8 mouse cellular contexts compared by ENCODE assay signal in the genomic region with DNA sequence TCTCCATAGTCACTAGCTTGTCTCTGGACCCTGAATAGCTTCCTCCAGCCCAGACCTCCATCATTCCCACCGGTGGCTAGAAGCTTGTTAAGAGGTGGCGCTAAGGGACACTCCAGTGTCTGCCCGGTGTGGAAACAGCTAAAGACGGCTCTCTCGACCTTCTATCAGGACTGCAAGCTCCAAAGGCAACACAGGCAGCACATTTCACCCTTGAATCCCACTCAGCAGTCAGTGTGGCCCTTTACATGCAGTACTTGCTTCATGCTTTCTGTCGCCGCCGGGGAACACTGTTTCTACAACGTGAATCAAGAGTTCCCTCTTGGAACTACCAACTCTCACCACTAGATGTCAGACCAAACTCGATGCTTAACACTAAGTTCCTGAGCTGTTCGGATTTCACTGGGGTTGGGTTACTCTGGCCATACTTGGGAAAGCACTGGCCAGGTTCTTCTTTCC. TPM values are rescaled to one million over a fixed set of nuclear protein-coding genes. Genes with fewer than 3 reads are reported as not detected.
DNase-seq lines count a peak whose midpoint lies in the region; ATAC-seq and TF ChIP-seq lines count a peak whose summit lies in the region.

No protein-coding gene starts in this region.

- TF ChIP-seq CTCF in midbrain, postnatal 0 days (IDR thresholded peaks at IDR 0.05) = peak; percentile 99
- peak; percentile 94 for TF ChIP-seq CTCF in stomach, postnatal 0 days (IDR thresholded peaks at IDR 0.05; ENCODE audit: low read depth)

- peak overlapping the region; percentile 44 for H3K4me2 ChIP-seq in embryonic facial prominence, embryonic 15.5 days (replicated peaks)
- peak overlapping the region; percentile 65 for H3K4me2 ChIP-seq in heart, embryonic 13.5 days
- peak overlapping the region; percentile 48 for H3K4me2 ChIP-seq in kidney, embryonic 16.5 days (replicated peaks; ENCODE audit: low read depth, low read length)
- peak overlapping the region; percentile 34; the same call in 1 of the 2 replicates for H3K4me2 ChIP-seq in limb, embryonic 14.5 days (replicated peaks; ENCODE audit: low read depth, low read length, severe bottlenecking)
- peak overlapping the region; percentile 40; the same call in 1 of the 2 replicates for H3K4me2 ChIP-seq in midbrain, postnatal 0 days (ENCODE audit: low read depth, low read length, poor library complexity, severe bottlenecking)
- peak overlapping the region; percentile 28 for H3K4me2 ChIP-seq in stomach, postnatal 0 days (replicated peaks; ENCODE audit: low read depth)

- no peaks in the 10 kb centered on the region for H3K27me3 ChIP-seq in embryonic facial prominence, embryonic 15.5 days
- no peaks in the 10 kb centered on the region; the same call in 1 of the 2 replicates for H3K27me3 ChIP-seq in heart, embryonic 13.5 days (replicated peaks)
- H3K27me3 ChIP-seq in kidney, embryonic 16.5 days (ENCODE audit: insufficient read depth, low read length) = no peaks in the 10 kb centered on the region
- no peaks in the 10 kb centered on the region for H3K27me3 ChIP-seq in limb, embryonic 14.5 days (ENCODE audit: control insufficient read depth, insufficient read depth, low read length)
- no peaks in the 10 kb centered on the region for H3K27me3 ChIP-seq in midbrain, postnatal 0 days (ENCODE audit: insufficient read depth, low read length)
- H3K27me3 ChIP-seq in stomach, postnatal 0 days (ENCODE audit: control insufficient read depth, insufficient read depth, low read length) = no peaks in the 10 kb centered on the region

- TF ChIP-seq EP300 in stomach, postnatal 0 days (optimal IDR thresholded peaks at IDR 0.05) = no peak

- H3K9me3 ChIP-seq in ES-E14 (ENCODE audit: control insufficient read depth, insufficient read depth, low read depth, low read length) = no peaks in the 10 kb centered on the region
- H3K9me3 ChIP-seq in embryonic facial prominence, embryonic 15.5 days (replicated peaks) = no peaks in the 10 kb centered on the region
- H3K9me3 ChIP-seq in heart, embryonic 13.5 days = no peaks in the 10 kb centered on the region
- no peaks in the 10 kb centered on the region for H3K9me3 ChIP-seq in kidney, embryonic 16.5 days (ENCODE audit: low read length)
- no peaks in the 10 kb centered on the region for H3K9me3 ChIP-seq in limb, embryonic 14.5 days (ENCODE audit: control insufficient read depth, low read length)
- no peaks in the 10 kb centered on the region for H3K9me3 ChIP-seq in midbrain, postnatal 0 days (ENCODE audit: low read length)
- no peaks in the 10 kb centered on the region for H3K9me3 ChIP-seq in stomach, postnatal 0 days (ENCODE audit: control insufficient read depth, low read length)

- in situ Hi-C loops in ES-E14 (cut with MboI; ENCODE audit: low sequenced_read_pairs in 2 of 2, unreplicated experiment in 2 of 2) = no loop called here

- ATAC-seq in embryonic facial prominence, embryonic 15.5 days (ENCODE audit: insufficient number of reproducible peaks, low FRiP score, low TSS enrichment, low read depth) = no peak
- no peak for ATAC-seq in heart, embryonic 13.5 days (ENCODE audit: extremely low read depth, insufficient number of reproducible peaks, low FRiP score, low TSS enrichment)
- peak; percentile 91 for ATAC-seq in kidney, embryonic 16.5 days (ENCODE audit: low FRiP score, low TSS enrichment)
- ATAC-seq in limb, embryonic 14.5 days (ENCODE audit: low FRiP score, low read depth) = peak; percentile 87
- peak; percentile 83 for ATAC-seq in midbrain, postnatal 0 days (ENCODE audit: low FRiP score)
- peak; percentile 74 for ATAC-seq in stomach, postnatal 0 days (ENCODE audit: low FRiP score, low TSS enrichment)

- H3K36me3 ChIP-seq in ES-E14 (ENCODE audit: control insufficient read depth, insufficient read depth, low read length, poor library complexity, severe bottlenecking) = no peaks in the 10 kb centered on the region
- H3K36me3 ChIP-seq in embryonic facial prominence, embryonic 15.5 days = no peaks in the 10 kb centered on the region
- H3K36me3 ChIP-seq in heart, embryonic 13.5 days = no peaks in the 10 kb centered on the region
- H3K36me3 ChIP-seq in kidney, embryonic 16.5 days (ENCODE audit: insufficient read depth, low read length) = no peaks in the 10 kb centered on the region
- H3K36me3 ChIP-seq in limb, embryonic 14.5 days (ENCODE audit: control insufficient read depth, insufficient read depth, low read length) = no peaks in the 10 kb centered on the region
- H3K36me3 ChIP-seq in midbrain, postnatal 0 days (ENCODE audit: insufficient read depth, low read length) = no peaks in the 10 kb centered on the region
- no peaks in the 10 kb centered on the region for H3K36me3 ChIP-seq in stomach, postnatal 0 days (ENCODE audit: control insufficient read depth, insufficient read depth, low read length)

- H3K4me3 ChIP-seq in ES-E14 (ENCODE audit: insufficient read depth in 1 of 2, low read depth in 1 of 2, low read length in 2 of 2, poor library complexity in 1 of 2, severe bottlenecking in 1 of 2) = no peak overlapping the region
- 0 out of 2 replicates have a peak overlapping the region, but pooled peaks have one; percentile 8 for H3K4me3 ChIP-seq in embryonic facial prominence, embryonic 15.5 days (replicated peaks)
- H3K4me3 ChIP-seq in heart, embryonic 13.5 days = peak overlapping the region; percentile 28; the same call in 1 of the 2 replicates
- peak overlapping the region; percentile 19; the same call in 1 of the 2 replicates for H3K4me3 ChIP-seq in kidney, embryonic 16.5 days (ENCODE audit: low read length)
- no peak overlapping the region for H3K4me3 ChIP-seq in limb, embryonic 14.5 days (replicated peaks; ENCODE audit: low read length)
- no peak overlapping the region for H3K4me3 ChIP-seq in midbrain, postnatal 0 days (ENCODE audit: low read depth, low read length)
- H3K4me3 ChIP-seq in stomach, postnatal 0 days (ENCODE audit: low read depth, low read length) = no peak overlapping the region

- H3K27ac ChIP-seq in ES-E14 (ENCODE audit: insufficient read depth, low read depth, low read length, poor library complexity, severe bottlenecking) = no peak overlapping the region
- H3K27ac ChIP-seq in embryonic facial prominence, embryonic 15.5 days (replicated peaks) = no peak overlapping the region
- no peak overlapping the region for H3K27ac ChIP-seq in heart, embryonic 13.5 days (replicated peaks)
- H3K27ac ChIP-seq in kidney, embryonic 16.5 days (ENCODE audit: low read length) = no peak overlapping the region
- H3K27ac ChIP-seq in limb, embryonic 14.5 days (replicated peaks; ENCODE audit: low read depth, low read length) = no peak overlapping the region
- H3K27ac ChIP-seq in midbrain, postnatal 0 days (ENCODE audit: low read depth, low read length) = no peak overlapping the region
- no peak overlapping the region for H3K27ac ChIP-seq in stomach, postnatal 0 days (replicated peaks)

- no peak overlapping the region for H3K9ac ChIP-seq in ES-E14 (ENCODE audit: insufficient read depth, low read depth, low read length, poor library complexity, severe bottlenecking)
- no peak overlapping the region for H3K9ac ChIP-seq in embryonic facial prominence, embryonic 15.5 days
- H3K9ac ChIP-seq in heart, embryonic 13.5 days = peak overlapping the region; percentile 66
- 0 out of 2 replicates have a peak overlapping the region, but pooled peaks have one; percentile 44 for H3K9ac ChIP-seq in kidney, embryonic 16.5 days (replicated peaks; ENCODE audit: low read length)
- peak overlapping the region; percentile 32; the same call in 1 of the 2 replicates for H3K9ac ChIP-seq in limb, embryonic 14.5 days (ENCODE audit: low read depth, low read length, severe bottlenecking)
- H3K9ac ChIP-seq in midbrain, postnatal 0 days (replicated peaks; ENCODE audit: low read length, poor library complexity, severe bottlenecking) = no peak overlapping the region
- no peak overlapping the region for H3K9ac ChIP-seq in stomach, postnatal 0 days (ENCODE audit: low read length)

- peak; percentile 86 for DNase-seq in ES-E14 (ENCODE audit: low read depth, low spot score)
- DNase-seq in brain, adult 2 months (ENCODE audit: low read depth, low spot score) = peak; percentile 95
- peak; percentile 94 for DNase-seq in limb, embryonic 14.5 days (ENCODE audit: low spot score)
- DNase-seq in midbrain, postnatal 0 days (ENCODE audit: low spot score) = peak; percentile 95
- DNase-seq in stomach, postnatal 0 days (ENCODE audit: low spot score) = peak; percentile 57

- WGBS in embryonic facial prominence, embryonic 15.5 days = 10% methylated on average over 11 of the region's 11 CpGs
- 7% methylated on average over 11 of the region's 11 CpGs for WGBS in heart, embryonic 13.5 days
- WGBS in kidney, embryonic 16.5 days = 12% methylated on average over 11 of the region's 11 CpGs
- 10% methylated on average over 11 of the region's 11 CpGs for WGBS in limb, embryonic 14.5 days
- WGBS in midbrain, postnatal 0 days = 7% methylated on average over 11 of the region's 11 CpGs
- 13% methylated on average over 11 of the region's 11 CpGs for WGBS in stomach, postnatal 0 days

- no peak for TF ChIP-seq POLR2A in limb, embryonic 14.5 days (IDR thresholded peaks at IDR 0.05; ENCODE audit: borderline replicate concordance, extremely low read depth, insufficient read depth, insufficient read length)

- no peaks in the 10 kb centered on the region for H3K4me1 ChIP-seq in ES-E14 (ENCODE audit: control insufficient read depth in 2 of 2, insufficient read depth in 2 of 2, low read length in 2 of 2, poor library complexity in 1 of 2)
- H3K4me1 ChIP-seq in embryonic facial prominence, embryonic 15.5 days = no peaks in the 10 kb centered on the region
- no peaks in the 10 kb centered on the region for H3K4me1 ChIP-seq in heart, embryonic 13.5 days
- no peaks in the 10 kb centered on the region for H3K4me1 ChIP-seq in kidney, embryonic 16.5 days (ENCODE audit: insufficient read depth, low read length)
- no peaks in the 10 kb centered on the region for H3K4me1 ChIP-seq in limb, embryonic 14.5 days (ENCODE audit: control insufficient read depth, insufficient read depth, low read length)
- no peaks in the 10 kb centered on the region for H3K4me1 ChIP-seq in midbrain, postnatal 0 days (ENCODE audit: insufficient read depth, low read length)
- H3K4me1 ChIP-seq in stomach, postnatal 0 days (replicated peaks; ENCODE audit: control insufficient read depth, insufficient read depth) = no peaks in the 10 kb centered on the region

RNA-seq across cellular contexts. Expression of gene Gm38100, which starts 16.2 kb away (rescaled TPM):
- not detected in 2 replicates for total RNA-seq in ES-E14 (2012; rRNA removed)
- polyA plus RNA-seq in embryonic facial prominence, embryonic 15.5 days (2015; fragmentation: Nextera tagmentation; extraction: Ambion mirVana) = 0.09 and 0.16 TPM in 2 replicates
- 0.15 TPM in 1 of 2 replicates, not detected in the other for polyA plus RNA-seq in heart, embryonic 13.5 days (2015; fragmentation: Nextera tagmentation; extraction: Ambion mirVana)
- polyA plus RNA-seq in kidney, embryonic 16.5 days (2015; fragmentation: Nextera tagmentation; extraction: Ambion mirVana) = not detected in 2 replicates
- not detected in 2 replicates for polyA plus RNA-seq in limb, embryonic 14.5 days (2012; rRNA removed)
- not detected in 2 replicates for polyA plus RNA-seq in limb, embryonic 14.5 days (2014; fragmentation: Nextera tagmentation; extraction: Ambion mirVana)
- total RNA-seq in midbrain, postnatal 0 days (2014; rRNA removed) = not detected in 2 replicates
- 0.09 TPM in 1 of 2 replicates, not detected in the other for polyA plus RNA-seq in midbrain, postnatal 0 days (2015; fragmentation: Nextera tagmentation; extraction: Ambion mirVana)
- not detected in 2 replicates for polyA plus RNA-seq in stomach, postnatal 0 days (2015; fragmentation: Nextera tagmentation; extraction: Ambion mirVana)

RNA-seq across cellular contexts. Expression of gene Rbm8a2, which starts 42.6 kb away (rescaled TPM):
- total RNA-seq in ES-E14 (2012; rRNA removed) = 0.32 and 0.58 TPM in 2 replicates
- 0.56 and 1.3 TPM in 2 replicates for polyA plus RNA-seq in embryonic facial prominence, embryonic 15.5 days (2015; fragmentation: Nextera tagmentation; extraction: Ambion mirVana)
- polyA plus RNA-seq in heart, embryonic 13.5 days (2015; fragmentation: Nextera tagmentation; extraction: Ambion mirVana) = 0.25 and 0.55 TPM in 2 replicates
- polyA plus RNA-seq in kidney, embryonic 16.5 days (2015; fragmentation: Nextera tagmentation; extraction: Ambion mirVana) = 0.35 and 1.5 TPM in 2 replicates
- polyA plus RNA-seq in limb, embryonic 14.5 days (2012; rRNA removed) = 0.13 TPM in 1 of 2 replicates, not detected in the other
- polyA plus RNA-seq in limb, embryonic 14.5 days (2014; fragmentation: Nextera tagmentation; extraction: Ambion mirVana) = 0.37 and 0.70 TPM in 2 replicates
- 0.16 and 1.5 TPM in 2 replicates for total RNA-seq in midbrain, postnatal 0 days (2014; rRNA removed)
- 0.36 and 0.57 TPM in 2 replicates for polyA plus RNA-seq in midbrain, postnatal 0 days (2015; fragmentation: Nextera tagmentation; extraction: Ambion mirVana)
- polyA plus RNA-seq in stomach, postnatal 0 days (2015; fragmentation: Nextera tagmentation; extraction: Ambion mirVana) = 0.46 and 0.51 TPM in 2 replicates

RNA-seq across cellular contexts. Expression of gene Exo1, which starts 55.9 kb away (rescaled TPM):
- total RNA-seq in ES-E14 (2012; rRNA removed) = 64.6 and 77.1 TPM in 2 replicates
- 44.1 and 46.5 TPM in 2 replicates for polyA plus RNA-seq in embryonic facial prominence, embryonic 15.5 days (2015; fragmentation: Nextera tagmentation; extraction: Ambion mirVana)
- polyA plus RNA-seq in heart, embryonic 13.5 days (2015; fragmentation: Nextera tagmentation; extraction: Ambion mirVana) = 33.1 and 38.4 TPM in 2 replicates
- polyA plus RNA-seq in kidney, embryonic 16.5 days (2015; fragmentation: Nextera tagmentation; extraction: Ambion mirVana) = 74.5 and 79.3 TPM in 2 replicates
- polyA plus RNA-seq in limb, embryonic 14.5 days (2012; rRNA removed) = 8.9 and 15.8 TPM in 2 replicates
- polyA plus RNA-seq in limb, embryonic 14.5 days (2014; fragmentation: Nextera tagmentation; extraction: Ambion mirVana) = 47.3 and 49.0 TPM in 2 replicates
- total RNA-seq in midbrain, postnatal 0 days (2014; rRNA removed) = 1.1 and 2.1 TPM in 2 replicates
- polyA plus RNA-seq in midbrain, postnatal 0 days (2015; fragmentation: Nextera tagmentation; extraction: Ambion mirVana) = 1.4 and 1.6 TPM in 2 replicates
- 6.3 and 8.9 TPM in 2 replicates for polyA plus RNA-seq in stomach, postnatal 0 days (2015; fragmentation: Nextera tagmentation; extraction: Ambion mirVana)

Comparison
In these comparisons a context has a peak if more than half of its experiments do, and no peak if none do; other contexts are left out.
1. H3K4me3 ChIP-seq: peak in embryonic facial prominence, embryonic 15.5 days (single experiment), heart, embryonic 13.5 days (single experiment) and kidney, embryonic 16.5 days (single experiment); none in ES-E14 (0 of 2), limb, embryonic 14.5 days (single experiment), midbrain, postnatal 0 days (single experiment) and stomach, postnatal 0 days (single experiment).
2. H3K9ac ChIP-seq: peak in heart, embryonic 13.5 days (single experiment), kidney, embryonic 16.5 days (single experiment) and limb, embryonic 14.5 days (single experiment); none in ES-E14 (single experiment), embryonic facial prominence, embryonic 15.5 days (single experiment), midbrain, postnatal 0 days (single experiment) and stomach, postnatal 0 days (single experiment).
3. ATAC-seq: peak in kidney, embryonic 16.5 days (single experiment), limb, embryonic 14.5 days (single experiment), midbrain, postnatal 0 days (single experiment) and stomach, postnatal 0 days (single experiment); none in embryonic facial prominence, embryonic 15.5 days (single experiment) and heart, embryonic 13.5 days (single experiment).
4. Peak in every context shown above with its lines, with median percentiles within 50 percentile points of each other: DNase-seq and H3K4me2 ChIP-seq.